Mouse (Mus musculus): ENCODE measurements around the gene Mark3. TPM values are rescaled to one million over a fixed set of nuclear protein-coding genes. Genes with fewer than 3 reads are reported as not detected.

Gene Mark3
- polyA plus RNA-seq, 1 experiment = 2.0 TPM

DNA sequence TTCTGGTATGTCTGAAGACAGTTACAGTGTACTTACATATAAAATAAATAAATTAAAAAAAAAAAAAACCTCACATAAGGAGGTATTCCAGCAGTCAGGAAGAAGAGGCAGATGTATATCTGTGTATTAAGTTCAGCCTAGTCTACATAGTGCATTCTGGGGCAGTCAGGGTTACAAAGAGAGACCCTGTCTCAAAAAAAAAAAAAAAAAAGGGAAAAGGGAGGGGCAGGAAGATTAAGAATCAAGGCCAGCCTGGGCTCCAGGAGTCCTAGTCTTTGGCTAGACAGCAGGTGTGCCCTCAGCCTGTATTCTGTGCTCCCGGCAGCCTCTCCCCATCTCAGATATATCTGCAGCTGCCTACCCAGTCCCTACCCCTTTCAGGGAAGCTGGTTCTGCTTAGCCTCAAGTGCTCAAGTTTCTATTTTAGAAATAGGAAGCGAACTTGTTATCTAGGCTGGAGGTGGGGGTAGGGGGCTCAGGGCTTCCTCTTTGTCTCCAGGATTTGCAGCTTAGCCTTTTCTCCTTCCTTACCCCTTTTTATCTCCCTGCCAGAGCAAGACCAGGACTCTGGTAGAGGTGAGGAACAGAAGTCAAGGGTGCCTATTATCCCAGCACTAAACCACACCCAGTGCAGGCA lies 100.6 kb downstream of the Mark3 start:
- no peak overlapping the region for H3K4me3 ChIP-seq (replicated peaks)
- peaks cover 40% of the 10 kb centered on the region for H3K4me1 ChIP-seq (ENCODE audit: control insufficient read depth)
- no peaks in the 10 kb centered on the region for H3K36me3 ChIP-seq (ENCODE audit: control insufficient read depth)
- H3K9me3 ChIP-seq (ENCODE audit: control insufficient read depth, low read length) = peaks cover 7% of the 10 kb centered on the region; the same call in 1 of the 2 replicates
- TF ChIP-seq TAL1 (IDR thresholded peaks at IDR 0.05; ENCODE audit: low read length) = no peak
- TF ChIP-seq GATA1 (IDR thresholded peaks at IDR 0.05; ENCODE audit: low read length) = no peak
- peaks cover 61% of the 10 kb centered on the region for H3K27me3 ChIP-seq (ENCODE audit: control insufficient read depth)

DNA sequence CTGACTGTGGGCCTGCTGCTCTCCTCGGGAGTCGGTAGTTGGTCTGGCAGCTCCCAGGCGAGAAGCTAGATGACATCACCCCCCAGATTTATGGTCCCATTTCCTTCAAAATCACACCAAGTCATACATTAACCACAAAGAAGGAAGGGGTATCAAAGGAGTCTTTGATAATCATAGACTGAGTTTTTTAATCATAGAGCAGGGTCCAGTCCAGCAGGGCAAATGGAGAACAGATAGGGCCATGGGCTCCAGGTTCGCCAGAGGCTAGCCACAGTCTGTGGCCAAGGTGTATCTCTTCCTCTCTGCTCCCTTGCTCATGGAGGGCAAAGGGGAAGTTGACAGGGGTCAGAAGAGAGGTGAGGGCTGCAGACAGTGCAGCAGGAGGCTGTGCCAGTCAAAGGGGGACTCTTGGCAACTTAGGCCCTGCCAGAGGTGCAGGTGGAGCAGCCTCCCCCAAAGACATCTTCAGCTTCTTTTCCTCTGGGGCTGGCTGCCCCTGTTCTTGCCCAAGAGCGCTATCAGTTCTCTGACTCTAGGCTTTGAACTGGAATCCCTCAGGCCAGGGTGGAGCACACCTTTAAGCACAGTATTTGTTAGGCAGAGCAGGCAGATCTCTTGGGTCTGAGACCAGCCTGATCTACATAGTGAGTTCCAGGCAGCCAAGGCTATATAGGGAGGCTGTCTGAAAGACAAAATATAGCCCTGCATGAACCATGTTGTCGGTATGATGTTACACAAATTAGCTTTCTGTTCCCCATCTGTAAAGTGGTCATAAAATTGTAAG lies 101.7 kb downstream of the Mark3 start:
- H3K36me3 ChIP-seq (ENCODE audit: control insufficient read depth) = peaks cover 9% of the 10 kb centered on the region
- no peak overlapping the region for H3K4me3 ChIP-seq (replicated peaks)
- H3K27me3 ChIP-seq (ENCODE audit: control insufficient read depth) = peaks cover 50% of the 10 kb centered on the region
- H3K9me3 ChIP-seq (ENCODE audit: control insufficient read depth, low read length) = peaks cover 7% of the 10 kb centered on the region; the same call in 1 of the 2 replicates
- peaks cover 38% of the 10 kb centered on the region for H3K4me1 ChIP-seq (ENCODE audit: control insufficient read depth)
- no peak for TF ChIP-seq GATA1 (IDR thresholded peaks at IDR 0.05; ENCODE audit: low read length)
- no peak for TF ChIP-seq TAL1 (IDR thresholded peaks at IDR 0.05; ENCODE audit: low read length)

DNA sequence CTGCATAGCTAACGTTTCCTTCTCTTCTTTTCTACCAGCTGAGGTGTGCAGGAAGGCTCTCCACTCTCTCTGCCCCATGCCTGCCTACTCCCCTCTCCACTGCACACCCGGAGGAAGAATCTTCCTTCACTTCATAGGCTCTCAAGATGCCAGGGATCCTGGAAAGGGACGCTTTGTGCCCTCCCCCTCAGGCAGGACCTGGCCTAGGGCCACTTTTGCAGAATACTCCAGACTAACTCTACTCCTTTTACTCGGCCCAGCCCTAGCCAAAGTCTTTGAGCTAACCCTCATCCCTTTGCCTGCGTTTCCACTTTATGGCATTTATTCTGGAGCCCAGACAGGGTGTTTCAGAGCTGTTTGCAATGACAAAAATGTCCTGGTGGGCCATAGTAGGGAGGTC lies 103.1 kb downstream of the Mark3 start:
- H3K4me1 ChIP-seq (ENCODE audit: control insufficient read depth) = peaks cover 27% of the 10 kb centered on the region
- peaks cover 36% of the 10 kb centered on the region for H3K27me3 ChIP-seq (ENCODE audit: control insufficient read depth)
- H3K4me3 ChIP-seq (replicated peaks) = peak overlapping the region; percentile 72
- TF ChIP-seq TAL1 (IDR thresholded peaks at IDR 0.05; ENCODE audit: low read length) (no peak), GATA1 (IDR thresholded peaks at IDR 0.05; ENCODE audit: low read length) (no peak)
- H3K36me3 ChIP-seq (ENCODE audit: control insufficient read depth) = peaks cover 23% of the 10 kb centered on the region
- H3K9me3 ChIP-seq (ENCODE audit: control insufficient read depth, low read length) = no peaks in the 10 kb centered on the region

DNA sequence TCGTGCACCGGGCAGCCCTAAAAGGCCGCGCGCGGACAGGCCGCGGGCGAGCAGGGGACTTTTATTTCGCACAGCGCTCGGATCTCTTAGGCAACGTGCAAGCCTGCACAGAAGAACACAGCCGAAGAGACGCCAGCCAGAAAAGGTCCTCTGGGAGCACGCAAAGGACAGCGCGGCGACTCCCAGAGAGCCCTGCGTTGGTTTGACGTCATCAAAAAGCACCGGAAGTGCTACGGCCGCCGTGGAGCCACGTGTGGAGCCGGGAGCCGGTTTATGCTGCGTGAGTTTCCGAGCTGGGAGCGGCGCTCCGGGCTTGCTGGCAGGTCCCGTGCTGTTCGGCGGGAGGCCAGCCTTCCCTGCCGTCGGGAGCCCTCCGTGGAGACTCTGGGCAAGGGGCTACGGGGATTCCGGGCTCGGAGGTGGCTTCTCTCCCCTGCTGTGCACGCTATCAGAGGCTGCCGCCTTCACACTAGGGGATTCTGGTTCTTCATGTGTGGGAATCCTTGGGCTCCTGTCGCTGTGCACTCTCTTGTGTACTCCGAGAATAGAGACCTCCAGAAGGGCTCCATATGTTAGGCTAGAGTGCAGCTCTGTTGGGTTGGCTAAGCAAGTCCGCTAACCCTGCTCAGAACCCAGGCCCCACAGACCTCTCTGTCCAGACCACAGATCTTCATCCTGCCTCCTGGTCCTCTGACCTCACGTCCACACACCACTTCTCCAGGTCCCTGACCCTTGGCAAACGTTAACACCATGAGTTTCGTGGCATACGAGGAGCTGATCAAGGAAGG lies 103.8 kb downstream of the Mark3 start, which contains the start of gene Trmt61a:
TSS of gene Trmt61a (plus strand) at position 224 of the 788 bp plus-strand sequence.
- Histone ChIP-seq H3K36me3 (ENCODE audit: control insufficient read depth) (peaks cover 29% of the 10 kb centered on the region), H3K4me1 (ENCODE audit: control insufficient read depth) (peaks cover 26% of the 10 kb centered on the region), H3K27me3 (ENCODE audit: control insufficient read depth) (peaks cover 30% of the 10 kb centered on the region), H3K4me3 (replicated peaks) (peak within 1 kb of the TSS; percentile 72), H3K9me3 (ENCODE audit: control insufficient read depth, low read length) (no peaks in the 10 kb centered on the region)
- TF ChIP-seq TAL1 (IDR thresholded peaks at IDR 0.05; ENCODE audit: low read length) (no peak), GATA1 (IDR thresholded peaks at IDR 0.05; ENCODE audit: low read length) (no peak)

DNA sequence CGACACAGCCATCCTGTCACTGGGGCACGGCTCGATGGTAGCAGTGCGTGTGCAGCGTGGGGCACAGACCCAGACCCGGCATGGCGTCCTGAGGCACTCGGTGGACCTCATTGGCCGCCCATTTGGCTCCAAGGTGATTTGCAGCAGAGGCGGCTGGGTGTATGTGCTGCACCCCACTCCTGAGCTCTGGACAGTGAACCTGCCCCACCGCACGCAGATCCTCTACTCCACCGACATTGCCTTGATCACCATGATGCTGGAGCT lies 104.3 kb downstream of the Mark3 start:
- Histone ChIP-seq H3K4me1 (ENCODE audit: control insufficient read depth) (peaks cover 26% of the 10 kb centered on the region), H3K9me3 (ENCODE audit: control insufficient read depth, low read length) (no peaks in the 10 kb centered on the region), H3K4me3 (replicated peaks) (peak overlapping the region; percentile 72), H3K27me3 (ENCODE audit: control insufficient read depth) (peaks cover 24% of the 10 kb centered on the region), H3K36me3 (ENCODE audit: control insufficient read depth) (peaks cover 34% of the 10 kb centered on the region)
- TF ChIP-seq TAL1 (IDR thresholded peaks at IDR 0.05; ENCODE audit: low read length) = no peak
- no peak for TF ChIP-seq GATA1 (IDR thresholded peaks at IDR 0.05; ENCODE audit: low read length)

DNA sequence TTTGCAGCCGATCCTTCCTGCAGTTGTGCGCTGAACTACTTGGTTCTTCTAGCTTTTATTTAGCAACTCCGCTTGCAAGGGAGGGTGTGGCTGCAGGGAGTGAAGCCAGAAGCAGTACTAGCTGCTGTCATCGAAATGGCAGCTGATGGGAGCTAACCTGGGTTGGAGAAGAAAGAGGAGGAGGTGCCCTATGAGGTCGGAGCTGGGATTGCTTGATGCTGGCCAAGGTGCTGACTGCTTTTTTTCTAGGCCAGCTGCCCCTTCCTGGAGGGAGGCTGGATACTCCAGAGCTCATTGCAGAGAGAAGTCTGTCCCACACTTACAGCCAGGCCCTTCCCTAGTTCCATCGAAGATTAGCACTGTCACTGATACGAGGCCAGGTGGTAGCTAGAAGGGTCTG lies 104.7 kb downstream of the Mark3 start:
- H3K4me3 ChIP-seq (replicated peaks) = peak overlapping the region; percentile 72
- H3K27me3 ChIP-seq (ENCODE audit: control insufficient read depth) = peaks cover 20% of the 10 kb centered on the region
- peaks cover 26% of the 10 kb centered on the region for H3K4me1 ChIP-seq (ENCODE audit: control insufficient read depth)
- TF ChIP-seq GATA1 (IDR thresholded peaks at IDR 0.05; ENCODE audit: low read length) = no peak
- TF ChIP-seq TAL1 (IDR thresholded peaks at IDR 0.05; ENCODE audit: low read length) = no peak
- H3K36me3 ChIP-seq (ENCODE audit: control insufficient read depth) = peaks cover 38% of the 10 kb centered on the region
- H3K9me3 ChIP-seq (ENCODE audit: control insufficient read depth, low read length) = no peaks in the 10 kb centered on the region

DNA sequence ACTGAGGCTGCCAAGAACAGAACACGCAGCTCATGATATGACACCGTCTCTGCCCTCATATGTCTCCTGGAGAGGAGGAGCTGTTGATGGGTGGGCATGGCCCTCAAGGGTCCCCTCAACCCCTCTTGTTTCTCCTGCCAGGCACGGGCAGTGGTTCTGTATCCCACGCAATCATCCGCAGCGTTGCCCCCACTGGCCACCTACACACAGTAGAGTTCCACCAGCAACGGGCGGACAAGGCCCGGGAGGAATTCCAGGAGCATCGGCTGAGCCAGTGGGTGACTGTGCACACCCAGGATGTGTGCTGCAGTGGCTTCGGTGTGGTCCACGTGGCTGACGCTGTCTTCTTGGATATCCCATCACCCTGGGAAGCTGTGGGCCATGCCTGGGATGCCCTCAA lies 106.3 kb downstream of the Mark3 start:
- peaks cover 26% of the 10 kb centered on the region for H3K4me1 ChIP-seq (ENCODE audit: control insufficient read depth)
- peaks cover 5% of the 10 kb centered on the region for H3K27me3 ChIP-seq (ENCODE audit: control insufficient read depth)
- H3K9me3 ChIP-seq (ENCODE audit: control insufficient read depth, low read length) = no peaks in the 10 kb centered on the region
- TF ChIP-seq TAL1 (IDR thresholded peaks at IDR 0.05; ENCODE audit: low read length) = no peak
- peaks cover 42% of the 10 kb centered on the region for H3K36me3 ChIP-seq (ENCODE audit: control insufficient read depth)
- no peak overlapping the region for H3K4me3 ChIP-seq (replicated peaks)

DNA sequence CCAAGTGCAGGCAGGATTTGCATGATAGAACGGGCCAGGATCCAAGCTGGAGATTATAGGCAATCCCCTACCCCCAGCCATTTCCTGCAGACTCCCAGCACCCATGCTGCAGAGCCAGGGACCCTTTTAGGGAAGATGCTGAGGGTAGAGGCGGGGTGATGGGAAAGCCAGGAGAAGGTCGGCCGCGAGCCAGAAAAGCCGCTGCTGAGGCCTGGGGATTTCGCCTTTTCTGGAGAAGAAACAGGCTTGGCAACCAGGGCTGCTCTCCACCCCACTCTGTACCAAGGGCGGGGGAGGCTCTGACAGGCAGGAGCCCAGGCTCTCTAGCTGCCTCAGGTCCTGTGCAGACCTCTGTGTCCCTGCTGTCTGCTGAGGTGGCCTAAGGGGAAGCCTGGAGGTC lies 107.0 kb downstream of the Mark3 start:
- H3K4me1 ChIP-seq (ENCODE audit: control insufficient read depth) = peaks cover 26% of the 10 kb centered on the region
- TF ChIP-seq GATA1 (IDR thresholded peaks at IDR 0.05; ENCODE audit: low read length) = no peak
- TF ChIP-seq TAL1 (IDR thresholded peaks at IDR 0.05; ENCODE audit: low read length) = no peak
- H3K27me3 ChIP-seq (ENCODE audit: control insufficient read depth) = no peaks in the 10 kb centered on the region
- no peak overlapping the region for H3K4me3 ChIP-seq (replicated peaks)
- no peaks in the 10 kb centered on the region for H3K9me3 ChIP-seq (ENCODE audit: control insufficient read depth, low read length)
- H3K36me3 ChIP-seq (ENCODE audit: control insufficient read depth) = peaks cover 42% of the 10 kb centered on the region

DNA sequence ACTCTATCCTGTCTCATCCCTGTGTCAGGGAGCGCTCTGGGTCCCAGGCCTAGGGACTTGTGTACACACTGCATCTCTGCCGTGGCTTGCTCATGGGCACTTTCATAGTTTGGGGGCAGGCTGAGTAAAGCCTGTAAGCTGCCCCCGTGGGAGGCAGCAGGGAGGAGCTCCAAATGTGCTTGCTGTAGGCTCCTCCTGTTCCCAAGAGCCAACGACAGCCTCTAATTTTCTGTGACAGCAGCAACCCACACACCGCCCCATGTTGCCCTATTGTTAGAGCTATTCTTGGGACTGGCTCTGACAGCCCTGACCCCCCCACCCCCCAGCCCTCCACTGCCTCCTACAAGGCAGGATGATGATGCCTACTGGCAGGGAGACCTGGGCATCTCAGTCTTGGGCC lies 107.7 kb downstream of the Mark3 start:
- no peaks in the 10 kb centered on the region for H3K9me3 ChIP-seq (ENCODE audit: control insufficient read depth, low read length)
- TF ChIP-seq TAL1 (IDR thresholded peaks at IDR 0.05; ENCODE audit: low read length) (no peak), GATA1 (IDR thresholded peaks at IDR 0.05; ENCODE audit: low read length) (no peak)
- H3K27me3 ChIP-seq (ENCODE audit: control insufficient read depth) = no peaks in the 10 kb centered on the region
- H3K36me3 ChIP-seq (ENCODE audit: control insufficient read depth) = peaks cover 42% of the 10 kb centered on the region
- no peak overlapping the region for H3K4me3 ChIP-seq (replicated peaks)
- peaks cover 26% of the 10 kb centered on the region for H3K4me1 ChIP-seq (ENCODE audit: control insufficient read depth)

Data from erythroblast, embryonic 14.5 days (primary cell).